Mouse (Mus musculus) small intestine, adult 2 months (tissue): ENCODE data around the gene Adamts20. TPM values are rescaled to one million over a fixed set of nuclear protein-coding genes. Genes with fewer than 3 reads are reported as not detected.

Experiments
- H3K27ac ChIP-seq: fragments of 200-500 bp; 2 replicates; pipeline ENCODE4 v1.5.1; 2012; ENCODE audit warnings: low read depth, low read length, control low read depth, inconsistent platforms; ENCODE audit not compliant: insufficient read depth
- H3K27me3 ChIP-seq: fragments of 200-500 bp; 2 replicates; pipeline ENCODE4 v1.6.1; 2012; ENCODE audit warnings: mild to moderate bottlenecking, moderate library complexity, low read length, inconsistent platforms; ENCODE audit not compliant: control insufficient read depth, insufficient read depth
- H3K36me3 ChIP-seq: fragments of 200-500 bp; 2 replicates; pipeline ENCODE4 v1.6.1; 2012; ENCODE audit warnings: mild to moderate bottlenecking, low read length, control low read depth, inconsistent platforms; ENCODE audit not compliant: control insufficient read depth, insufficient read depth
- H3K4me1 ChIP-seq: fragments of 200-500 bp; 2 replicates; pipeline ENCODE4 v1.6.1; 2012; ENCODE audit warnings: low read length, inconsistent platforms, mixed read lengths; ENCODE audit not compliant: control insufficient read depth, insufficient read depth, insufficient read length
- H3K4me3 ChIP-seq: fragments of 200-500 bp; 2 replicates; pipeline ENCODE4 v1.5.1; 2012; ENCODE audit warnings: low read depth, mild to moderate bottlenecking, control low read depth, inconsistent platforms, low read length, moderate library complexity
- CTCF ChIP-seq: fragments of 200-500 bp; IDR thresholded peaks from 2 replicates; pipeline ENCODE4 v1.5.1; 2012; ENCODE audit warnings: low read depth, mild to moderate bottlenecking, control low read depth, inconsistent platforms, low read length, moderate library complexity, mixed read lengths; ENCODE audit not compliant: insufficient replicate concordance, insufficient read length; ENCODE audit errors: extremely low read depth
- POLR2A ChIP-seq: fragments of 200-500 bp; IDR thresholded peaks from 2 replicates; pipeline ENCODE4 v1.6.1; 2012; ENCODE audit warnings: low read depth, mild to moderate bottlenecking, control low read depth, inconsistent platforms, low read length, moderate library complexity
- WGBS: fragments of 180-500 bp; shearing (Covaris S2); methylation state at CpG from one replicate; pipeline ENCODE4 v1.1.7; 2018; 5-methylcytosine and 5-hydroxymethylcytosine counted together
- polyA plus RNA-seq: library from polyadenylated mRNA; depleted of rRNA; stranded (reverse); fragments of >200 nt; gene quantifications from 2 replicates; pipeline ENCODE4 v1.2.3, GENCODE M21; 2012

Adamts20 gene
- polyA plus RNA-seq, 1 experiment: not detected

DNA sequence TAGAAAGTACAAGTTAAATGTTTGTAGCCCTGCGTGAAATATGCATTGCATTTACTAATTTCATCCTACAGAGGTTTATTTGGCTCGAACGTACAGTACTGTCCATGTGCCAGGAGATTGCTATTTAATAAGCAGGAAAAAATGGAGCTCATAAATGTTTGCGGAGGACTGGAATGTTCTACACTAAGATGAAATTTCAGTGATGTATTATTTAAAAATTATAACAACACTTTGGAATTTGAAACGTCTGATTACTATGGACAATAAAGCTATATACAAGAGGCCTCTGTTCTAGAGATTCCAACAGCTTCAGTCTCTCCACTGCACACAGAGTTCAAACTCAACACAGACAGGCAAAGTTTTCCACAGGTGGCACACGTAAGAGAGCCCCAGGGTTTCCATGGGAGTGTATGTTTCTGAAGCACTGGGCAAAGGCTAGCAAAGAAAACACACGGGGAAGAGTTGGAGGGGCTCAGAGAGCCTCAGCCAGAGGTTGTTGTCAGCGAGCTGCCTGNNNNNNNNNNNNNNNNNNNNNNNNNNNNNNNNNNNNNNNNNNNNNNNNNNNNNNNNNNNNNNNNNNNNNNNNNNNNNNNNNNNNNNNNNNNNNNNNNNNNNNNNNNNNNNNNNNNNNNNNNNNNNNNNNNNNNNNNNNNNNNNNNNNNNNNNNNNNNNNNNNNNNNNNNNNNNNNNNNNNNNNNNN, 20.6 kb downstream of the Adamts20 start:
- no peak overlapping the region for H3K4me3 ChIP-seq
- no peaks in the 10 kb centered on the region for H3K27me3 ChIP-seq
- 53% methylated on average over 8 of the region's 8 CpGs for WGBS
- no peaks in the 10 kb centered on the region for H3K36me3 ChIP-seq
- no peaks in the 10 kb centered on the region for H3K4me1 ChIP-seq
- no peak for TF ChIP-seq CTCF
- no peak for TF ChIP-seq POLR2A
- no peak overlapping the region for H3K27ac ChIP-seq

DNA sequence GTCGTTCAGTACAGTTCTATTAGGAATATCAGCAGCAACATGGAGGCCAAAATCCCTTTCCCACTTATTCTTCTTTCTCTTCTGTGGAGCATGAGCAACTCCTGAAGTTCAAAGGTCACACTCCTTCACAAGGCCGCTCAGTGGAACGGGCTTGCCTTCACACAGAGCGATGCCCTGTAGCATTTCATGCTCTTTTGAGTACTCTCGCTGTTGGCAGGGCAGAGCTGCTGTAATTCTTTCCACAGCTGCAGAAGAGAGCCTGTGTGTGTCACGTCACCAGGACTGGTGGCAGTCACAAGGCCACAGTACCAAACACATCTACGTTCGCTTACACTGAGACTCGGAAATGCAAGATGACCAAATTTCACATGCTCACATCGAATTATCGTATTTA, 21.2 kb downstream of the Adamts20 start:
- no peak overlapping the region for H3K4me3 ChIP-seq
- TF ChIP-seq CTCF (no peak), POLR2A (no peak)

DNA sequence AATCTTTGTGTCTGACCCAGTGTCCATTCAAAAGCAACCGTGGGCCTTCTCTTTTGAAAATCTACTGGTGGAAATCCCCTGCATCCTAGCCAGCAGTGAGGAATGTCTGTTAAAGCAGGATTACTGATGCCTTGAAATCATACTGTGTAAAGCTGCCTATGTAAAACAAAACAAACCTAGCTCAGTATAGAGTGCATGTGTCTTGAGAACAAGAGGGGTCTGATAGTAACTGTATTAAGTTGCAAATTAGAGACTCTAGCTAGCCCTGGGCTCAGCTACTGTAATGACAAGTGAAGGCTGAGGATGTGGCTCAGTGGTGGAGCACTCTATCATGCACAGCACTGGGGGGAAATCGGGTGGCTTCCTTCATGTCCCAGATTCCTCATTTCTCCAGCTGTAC, 22.2 kb downstream of the Adamts20 start:
- H3K4me3 ChIP-seq: no peak overlapping the region
- WGBS: 68% methylated on average over 2 of the region's 2 CpGs
- H3K36me3 ChIP-seq: no peaks in the 10 kb centered on the region
- H3K27ac ChIP-seq: no peak overlapping the region
- no peaks in the 10 kb centered on the region for H3K4me1 ChIP-seq
- TF ChIP-seq CTCF (no peak), POLR2A (no peak)
- H3K27me3 ChIP-seq: no peaks in the 10 kb centered on the region

More for the DNA sequence above, 21.2 kb downstream of the Adamts20 start:
- 80% methylated on average over 11 of the region's 11 CpGs for WGBS
- Histone ChIP-seq H3K4me1 (no peaks in the 10 kb centered on the region), H3K27ac (no peak overlapping the region), H3K36me3 (no peaks in the 10 kb centered on the region), H3K27me3 (no peaks in the 10 kb centered on the region)

DNA sequence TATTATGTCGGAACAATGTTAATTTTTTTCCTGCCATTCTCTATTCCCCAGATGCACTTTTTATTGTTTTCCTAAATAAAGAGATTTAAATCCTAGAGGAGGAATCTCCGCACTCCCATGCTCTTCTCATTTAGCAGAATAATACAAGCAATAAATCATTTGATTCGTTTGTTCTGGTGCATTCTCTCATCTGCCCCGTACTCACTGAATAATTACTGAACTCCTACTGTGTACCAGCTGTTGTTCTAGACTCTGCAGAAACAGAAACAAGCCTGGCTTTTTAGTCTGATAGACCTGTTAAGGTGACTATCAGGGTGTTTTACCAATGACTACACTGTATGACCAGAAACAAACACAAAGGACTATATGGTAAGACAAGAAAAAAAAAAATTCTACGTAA, 29.7 kb downstream of the Adamts20 start:
- 71% methylated on average over 5 of the region's 5 CpGs for WGBS
- TF ChIP-seq POLR2A (no peak), CTCF (no peak)

DNA sequence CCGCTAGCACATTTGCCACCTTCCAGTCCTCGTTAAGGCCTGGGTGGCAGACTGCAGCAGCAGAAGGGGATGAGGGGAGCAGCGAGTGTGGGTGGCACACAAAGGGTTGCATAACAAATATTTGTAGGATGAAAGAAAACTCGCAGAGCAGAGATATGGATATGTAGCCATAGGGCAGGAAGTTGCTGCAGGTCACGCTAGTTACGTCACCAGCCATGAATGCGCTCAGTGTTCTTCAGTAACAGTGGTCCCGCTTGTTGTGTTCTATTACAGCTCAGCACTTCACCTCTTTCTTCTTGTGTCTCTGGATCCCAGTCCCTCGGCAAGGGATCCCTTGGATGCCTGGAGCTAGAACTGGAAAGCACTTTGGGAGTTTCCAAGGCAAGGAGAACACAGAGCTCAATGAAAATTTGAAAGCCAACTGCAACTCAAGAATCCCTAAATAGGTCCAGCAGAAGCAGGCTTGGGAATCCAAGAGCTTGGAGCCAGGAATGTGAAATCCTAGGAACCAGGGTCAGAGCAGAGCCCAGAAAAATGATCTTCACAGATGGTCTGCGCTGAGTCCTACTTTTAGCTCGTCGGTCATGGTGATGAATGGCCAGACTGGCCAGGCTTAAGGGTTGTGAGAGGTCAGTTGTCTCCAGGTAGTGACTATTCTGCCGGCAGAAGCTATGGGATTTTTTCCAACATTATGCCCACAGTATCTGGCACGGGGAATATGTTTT, 34.4 kb downstream of the Adamts20 start:
- Histone ChIP-seq H3K27ac (no peak overlapping the region), H3K4me3 (no peak overlapping the region), H3K36me3 (no peaks in the 10 kb centered on the region), H3K27me3 (no peaks in the 10 kb centered on the region), H3K4me1 (peaks cover 2% of the 10 kb centered on the region; the same call in 1 of the 2 replicates)
- WGBS: 77% methylated on average over 14 of the region's 14 CpGs
- no peak for TF ChIP-seq CTCF
- no peak for TF ChIP-seq POLR2A

More for the DNA sequence above, 29.7 kb downstream of the Adamts20 start:
- H3K4me3 ChIP-seq: no peak overlapping the region
- H3K27me3 ChIP-seq: no peaks in the 10 kb centered on the region
- peaks cover 2% of the 10 kb centered on the region; the same call in 1 of the 2 replicates for H3K4me1 ChIP-seq
- H3K27ac ChIP-seq: no peak overlapping the region
- no peaks in the 10 kb centered on the region for H3K36me3 ChIP-seq

DNA sequence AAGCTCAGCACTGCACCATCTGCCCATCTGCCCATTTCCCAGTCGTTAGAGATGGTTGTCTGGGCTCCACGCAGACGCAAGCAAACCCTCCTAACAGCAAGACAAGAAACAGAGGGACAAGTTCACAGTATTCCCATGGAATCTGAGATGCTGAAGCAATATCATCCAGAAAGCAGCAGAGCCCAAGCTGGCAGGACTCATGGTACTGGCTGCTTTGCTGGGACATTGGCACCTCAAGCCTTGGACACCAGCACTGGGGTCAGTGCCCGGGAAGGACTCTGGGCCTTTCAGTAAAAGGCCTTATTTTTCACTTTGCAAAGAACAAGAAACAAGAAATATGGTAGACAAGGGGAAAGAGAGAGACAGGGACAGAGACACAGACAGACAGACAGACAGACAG, 36.5 kb downstream of the Adamts20 start:
- H3K27ac ChIP-seq: no peak overlapping the region
- 92% methylated on average over 4 of the region's 4 CpGs for WGBS
- TF ChIP-seq POLR2A (no peak), CTCF (no peak)
- no peaks in the 10 kb centered on the region for H3K27me3 ChIP-seq
- peaks cover 2% of the 10 kb centered on the region; the same call in 1 of the 2 replicates for H3K4me1 ChIP-seq
- no peak overlapping the region for H3K4me3 ChIP-seq
- no peaks in the 10 kb centered on the region for H3K36me3 ChIP-seq

DNA sequence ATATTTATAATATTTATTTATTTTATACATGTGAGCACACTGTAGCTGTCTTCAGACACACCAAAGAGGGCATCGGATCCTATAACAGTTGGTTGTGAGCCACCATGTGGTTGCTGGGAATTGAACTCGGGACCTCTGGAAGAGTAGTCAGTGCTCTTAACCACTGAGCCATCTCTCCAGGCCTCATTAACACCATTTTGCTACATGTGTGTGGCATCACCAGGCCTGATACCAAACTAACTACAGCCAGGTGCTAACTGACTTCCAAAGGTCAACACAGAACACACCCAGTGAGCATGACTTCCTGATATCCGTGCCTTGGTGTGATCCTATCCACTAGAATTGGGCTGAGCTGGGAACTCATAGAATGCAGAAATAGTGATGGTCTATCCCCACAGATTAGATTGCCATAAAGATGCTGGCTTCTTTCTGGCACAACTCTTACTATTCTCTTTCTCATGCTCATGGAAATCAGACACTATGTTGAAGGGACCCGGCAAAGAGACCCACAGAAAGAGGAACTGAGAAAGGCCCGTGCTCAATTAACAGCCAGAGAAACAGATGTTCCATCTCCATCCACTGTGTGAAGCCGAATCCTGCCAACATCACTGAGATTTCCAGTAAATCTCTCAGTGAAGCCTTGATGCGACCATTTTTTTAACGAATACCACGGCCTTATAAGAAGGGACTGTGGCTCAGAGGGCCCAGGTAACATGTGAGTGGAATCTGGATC, 37.6 kb downstream of the Adamts20 start:
- 75% methylated on average over 9 of the region's 9 CpGs for WGBS
- peaks cover 2% of the 10 kb centered on the region; the same call in 1 of the 2 replicates for H3K4me1 ChIP-seq
- no peak overlapping the region for H3K4me3 ChIP-seq
- no peak for TF ChIP-seq CTCF
- TF ChIP-seq POLR2A: no peak
- no peak overlapping the region for H3K27ac ChIP-seq
- no peaks in the 10 kb centered on the region for H3K36me3 ChIP-seq
- H3K27me3 ChIP-seq: no peaks in the 10 kb centered on the region
